Mouse (Mus musculus): ENCODE results near the gene Cnst.

DNA sequence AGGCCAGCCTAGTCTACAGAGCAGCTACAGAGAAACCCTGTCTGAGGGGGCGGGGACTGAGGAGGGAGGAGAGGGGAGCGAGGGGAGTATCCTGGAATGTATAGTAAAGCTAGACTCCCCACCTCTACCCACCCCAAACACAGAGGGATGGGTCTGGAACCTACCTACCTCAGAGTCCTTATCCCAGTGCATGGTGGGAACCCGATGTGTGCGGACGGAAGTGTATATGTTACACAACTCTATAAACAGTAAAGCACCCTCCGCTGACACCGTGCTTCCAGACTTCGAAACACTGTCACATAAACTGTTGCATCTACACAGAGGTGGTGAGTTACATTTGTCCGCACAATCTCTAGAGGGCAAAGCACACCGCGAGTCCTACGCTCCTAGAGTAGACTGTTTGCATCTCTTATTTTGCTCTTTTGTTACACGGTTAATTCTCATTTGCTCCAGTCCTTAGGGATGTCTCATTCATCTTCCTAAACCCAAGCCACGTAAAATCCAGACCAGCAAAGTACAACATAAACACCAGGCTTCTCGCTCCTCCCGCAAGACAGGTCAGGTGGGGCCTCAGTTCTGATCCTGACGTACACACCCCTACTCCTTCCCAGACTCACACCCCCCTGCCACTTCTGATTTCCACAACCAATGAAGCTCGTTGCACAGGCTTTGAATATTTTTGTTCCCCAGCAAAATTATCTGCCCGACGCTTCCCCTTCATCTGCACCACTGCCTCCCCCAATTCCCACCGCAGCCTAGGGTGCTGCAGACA lies 29.0 kb upstream of the Cnst start:
- TF ChIP-seq CTCF (IDR thresholded peaks at IDR 0.05; ENCODE audit: borderline replicate concordance, control insufficient read depth, extremely low read depth, insufficient read depth, low read length, poor library complexity) (no peak), POLR2A (IDR thresholded peaks at IDR 0.05; ENCODE audit: control insufficient read depth, extremely low read depth, insufficient read depth, low read length, poor library complexity) (no peak)

Measured in thymus, adult 2 months (tissue).